Mouse (Mus musculus): Measurements from ENCODE around the gene Gm10318.

GRCm38 (mm10) chr10:77880305-77880704 lies 27.6 kb downstream of the Gm10318 start:
- no peak for TF ChIP-seq CTCF (IDR thresholded peaks at IDR 0.05; ENCODE audit: borderline replicate concordance, insufficient read depth, low read depth, low read length)
- no peak for TF ChIP-seq POLR2A (IDR thresholded peaks at IDR 0.05; ENCODE audit: borderline replicate concordance, insufficient read depth, low read length)
